Mouse (Mus musculus) gastrocnemius, postnatal 4 days (tissue): ENCODE data around the gene Mrpl30. TPM values are rescaled to one million over a fixed set of nuclear protein-coding genes. Genes with fewer than 3 reads are reported as not detected.

Source experiments
- DNase-seq, 2 experiments: peaks; one replicate each; pipeline ENCODE4 v3.0.0; 2021 to 2022; ENCODE audit warnings: low spot score in 2 of 2, mixed read lengths in 2 of 2
- long read RNA-seq, 2 experiments: library from polyadenylated mRNA; stranded (forward); transcript quantifications; one replicate each; pipeline ENCODE4 v2.0.0; 2021
- total RNA-seq, 2 experiments: library from RNA; stranded (reverse); gene quantifications; 2 replicates each; pipeline ENCODE4 v1.2.3; 2021

Mrpl30 gene
- total RNA-seq, result 100 to 1,000 TPM; 233 to 247 TPM
- long read RNA-seq, experiment 1, transcript Mrpl30-205 (5 exons, 662 nt), result minor isoform, 8 of 125 reads
- long read RNA-seq, experiment 1, transcript Mrpl30-201 (6 exons, 969 nt), result major isoform, 48 of 125 reads
- long read RNA-seq, experiment 1, partial matches to known transcripts, result 0 of 125 reads
- long read RNA-seq, experiment 1, other reads (novel, unspliced or antisense), result 65 of 125 reads
- long read RNA-seq, experiment 2, transcript Mrpl30-201 (6 exons, 969 nt), result major isoform, 64 of 159 reads
- long read RNA-seq, experiment 2, transcript Mrpl30-205 (5 exons, 662 nt), result minor isoform, 11 of 159 reads
- long read RNA-seq, experiment 2, partial matches to known transcripts, result 0 of 159 reads
- long read RNA-seq, experiment 2, other reads (novel, unspliced or antisense), result 77 of 159 reads

DNA sequence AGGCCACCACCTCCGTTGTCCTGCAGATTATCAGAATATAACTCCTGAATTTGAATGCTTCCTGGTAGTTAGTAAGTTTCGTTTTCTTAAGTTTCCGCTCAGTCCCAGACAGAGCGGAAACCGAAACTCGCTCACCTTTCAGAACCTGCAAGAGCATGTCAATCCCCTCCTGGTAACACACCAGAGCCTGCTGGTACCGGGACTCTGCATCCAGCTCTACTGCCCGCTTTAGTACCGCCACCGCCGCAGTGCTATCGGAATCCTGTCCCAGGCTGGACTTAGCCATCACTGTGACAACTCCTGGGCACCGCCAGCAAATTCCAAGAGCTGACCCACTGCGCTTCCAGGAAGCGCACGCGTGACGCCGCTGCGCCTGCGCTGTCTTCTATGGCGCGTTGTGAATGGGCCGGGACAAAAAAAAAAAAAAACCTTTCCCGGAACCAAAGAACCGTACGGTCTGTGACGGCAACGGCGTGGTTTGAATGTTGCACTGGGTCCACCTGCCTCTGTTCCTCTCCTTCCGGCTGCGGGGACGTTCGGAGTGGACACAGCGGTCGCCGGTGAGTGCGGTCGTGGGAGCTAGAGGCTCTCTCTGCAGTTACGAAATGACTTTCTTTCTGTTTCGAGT is at the start of gene Mrpl30, which contains the start of gene Mitd1:
Gene Mrpl30 (plus strand): TSS at position 453 of the 628 bp plus-strand sequence.
Gene Mitd1 (minus strand): TSS at position 387 of the 628 bp plus-strand sequence.
- DNase-seq, result peak; percentile 73 to 88

DNA sequence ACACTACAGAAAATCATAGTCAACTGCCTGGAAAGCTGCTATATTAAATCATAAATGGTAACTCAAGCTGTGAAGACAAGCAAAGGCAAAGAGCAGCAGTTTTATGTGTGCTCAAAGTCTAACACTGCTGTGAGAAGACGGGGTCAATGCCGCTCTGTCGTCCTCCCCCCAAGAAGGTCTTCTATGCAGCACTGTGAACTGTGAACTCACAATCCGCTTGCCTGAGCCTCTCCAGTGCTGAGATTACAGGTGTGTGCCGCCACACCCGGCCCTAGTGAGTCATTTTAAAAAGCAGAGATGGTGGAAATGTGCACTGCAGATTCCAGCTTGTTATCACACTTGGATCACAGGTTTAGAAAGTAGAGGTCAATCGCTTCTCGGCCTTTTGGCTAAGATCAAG is 43.4 kb upstream of the Mrpl30 start:
- no peak for DNase-seq

- DNase-seq, result no peak
Observed at GRCm38 (mm10) chr1:37850696-37851095, 39.6 kb upstream of the Mrpl30 start.

DNA sequence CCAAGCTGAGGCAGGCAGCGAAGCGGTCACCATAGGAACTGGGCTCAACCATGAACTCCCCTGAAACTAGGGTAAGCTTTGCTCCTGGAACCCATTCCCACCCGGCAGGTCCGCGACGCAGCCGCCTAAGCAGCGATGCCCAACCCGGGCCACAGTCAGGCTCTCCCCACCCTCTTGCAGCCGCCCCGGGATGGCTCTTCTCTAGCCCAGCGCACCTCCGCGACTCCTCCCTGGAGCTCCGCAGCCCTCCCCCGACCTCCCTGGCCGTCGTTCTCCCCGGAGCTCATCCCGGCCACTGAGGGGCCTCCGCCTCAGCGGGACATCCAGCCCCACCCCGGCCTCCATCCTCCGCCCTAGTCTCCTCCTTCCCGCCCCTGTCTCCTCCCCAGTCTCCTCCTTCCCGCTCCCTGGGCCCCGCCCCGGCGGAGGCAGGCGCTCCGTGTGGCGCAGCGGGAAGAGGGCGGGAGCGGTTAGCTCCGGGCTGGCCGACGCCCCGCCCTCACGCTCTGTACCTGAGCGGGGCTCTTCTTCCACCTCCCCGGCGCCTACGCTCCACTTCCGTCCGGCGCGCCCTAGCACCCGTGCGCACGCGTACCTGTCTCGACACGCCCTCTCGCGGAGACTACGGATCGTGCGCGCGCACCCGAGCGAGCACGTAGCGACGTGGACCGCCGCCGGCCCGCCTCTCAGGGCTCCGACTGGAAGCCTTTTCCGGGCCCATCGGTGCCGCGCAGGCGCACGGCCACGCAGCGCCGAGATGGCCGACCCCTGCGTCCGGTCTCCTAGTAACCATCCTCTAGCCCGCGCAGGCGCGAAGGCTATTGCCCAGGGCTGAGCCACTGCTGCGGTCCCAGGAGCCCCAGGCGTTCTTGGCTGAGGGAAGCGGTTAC is 25.5 kb upstream of the Mrpl30 start:
- peak; percentile 97 to 99 for DNase-seq

DNA sequence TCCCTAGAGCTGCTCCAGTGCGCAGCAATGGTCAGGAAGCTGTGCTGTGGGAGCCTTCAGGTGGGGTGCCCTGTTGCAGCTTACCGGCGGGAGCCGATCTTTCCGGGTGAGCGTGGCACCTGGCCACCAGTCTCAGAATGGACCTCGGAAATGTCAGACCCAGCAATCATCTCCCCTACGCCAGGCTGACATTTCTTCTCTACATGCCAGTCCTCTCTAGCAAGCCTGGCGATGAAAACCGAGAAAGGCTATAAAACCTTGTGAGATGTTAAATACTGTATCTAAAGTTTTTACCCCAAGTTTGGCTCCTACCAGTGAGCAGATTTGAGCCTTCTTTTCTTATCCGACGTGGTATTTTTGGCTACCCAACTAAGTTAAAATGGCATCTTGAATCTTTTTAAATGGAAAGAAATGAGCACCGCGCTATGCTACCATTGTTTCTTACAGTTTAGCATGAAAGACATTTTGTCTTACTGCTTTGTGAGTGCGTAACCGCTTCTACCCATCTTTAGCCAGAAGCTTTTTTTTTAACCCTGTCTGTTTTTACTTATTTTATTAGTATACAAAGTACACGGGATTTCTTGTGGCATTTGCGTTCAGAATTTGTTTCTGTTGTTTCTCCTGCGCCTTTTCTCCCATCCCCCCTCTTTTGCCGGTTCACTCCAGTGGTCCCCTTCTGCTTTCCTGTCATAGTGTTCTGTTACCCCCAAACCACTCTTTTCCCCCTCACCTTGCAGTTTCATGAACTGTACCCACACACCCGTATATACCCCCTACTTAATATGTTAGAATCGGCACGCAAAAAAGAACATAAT is 24.7 kb upstream of the Mrpl30 start:
- DNase-seq, result no peak

- no peak for DNase-seq
Observed at GRCm38 (mm10) chr1:37866286-37866685, 24.0 kb upstream of the Mrpl30 start, which contains the start of gene Tsga10. TSS of gene Tsga10 (minus strand) at chr1:37866429.

DNA sequence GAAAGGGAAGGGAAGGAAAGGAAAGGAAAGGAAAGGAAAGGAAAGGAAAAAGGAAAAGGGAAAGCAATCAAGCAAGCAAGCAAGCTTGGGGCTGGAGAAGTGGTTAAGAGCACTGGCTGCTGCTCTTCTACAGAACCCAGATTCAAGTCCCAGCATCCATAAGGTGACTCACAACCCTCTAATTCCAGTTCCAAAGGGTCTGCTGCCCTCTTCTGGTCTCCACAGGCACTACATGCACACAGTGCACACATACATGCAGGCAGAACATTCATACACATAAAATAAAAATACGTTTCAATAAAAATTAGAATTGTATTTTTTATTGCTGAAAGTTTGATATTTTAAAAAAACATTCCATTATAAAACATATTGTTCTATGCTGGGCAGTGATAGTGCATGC is 23.2 kb upstream of the Mrpl30 start:
- no peak for DNase-seq

DNA sequence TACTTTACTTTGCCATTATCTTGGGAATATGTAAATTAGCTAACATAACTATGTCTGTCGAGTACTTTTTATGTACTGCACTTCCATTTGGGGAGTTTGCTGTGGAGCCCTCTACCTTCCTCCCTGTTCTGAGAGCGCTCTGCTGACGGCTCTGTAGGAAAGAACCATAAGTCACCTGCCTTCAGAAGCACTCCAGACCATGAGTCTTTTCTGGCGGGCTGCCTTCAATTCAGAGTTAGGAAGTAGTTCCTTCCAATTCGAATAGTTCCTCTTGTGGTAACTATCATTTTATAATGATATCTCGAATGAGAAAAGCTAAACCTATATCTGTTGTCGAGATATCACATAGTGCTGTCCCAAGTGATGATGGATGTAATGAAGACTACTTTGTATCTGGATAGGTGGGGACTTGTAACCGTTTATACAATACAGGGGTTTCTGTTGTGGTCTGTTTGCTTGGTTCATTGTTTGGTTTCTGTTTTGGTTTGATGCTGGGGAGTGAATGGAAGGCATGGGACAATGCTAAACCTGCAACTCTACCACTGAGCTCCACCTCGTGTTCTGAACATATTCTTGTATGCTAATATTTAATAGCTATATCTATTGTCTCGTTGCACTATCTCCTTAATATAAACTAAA is 22.5 kb upstream of the Mrpl30 start:
- DNase-seq, result no peak

GRCm38 (mm10) chr1:37868640-37869039 is 21.6 kb upstream of the Mrpl30 start:
- no peak for DNase-seq

GRCm38 (mm10) chr1:37869362-37869761 is 20.9 kb upstream of the Mrpl30 start:
- no peak for DNase-seq

GRCm38 (mm10) chr1:37871704-37872103 is 18.6 kb upstream of the Mrpl30 start, which contains the start of gene Lipt1:
TSS of gene Lipt1 (plus strand) at chr1:37871738.
- no peak for DNase-seq

DNA sequence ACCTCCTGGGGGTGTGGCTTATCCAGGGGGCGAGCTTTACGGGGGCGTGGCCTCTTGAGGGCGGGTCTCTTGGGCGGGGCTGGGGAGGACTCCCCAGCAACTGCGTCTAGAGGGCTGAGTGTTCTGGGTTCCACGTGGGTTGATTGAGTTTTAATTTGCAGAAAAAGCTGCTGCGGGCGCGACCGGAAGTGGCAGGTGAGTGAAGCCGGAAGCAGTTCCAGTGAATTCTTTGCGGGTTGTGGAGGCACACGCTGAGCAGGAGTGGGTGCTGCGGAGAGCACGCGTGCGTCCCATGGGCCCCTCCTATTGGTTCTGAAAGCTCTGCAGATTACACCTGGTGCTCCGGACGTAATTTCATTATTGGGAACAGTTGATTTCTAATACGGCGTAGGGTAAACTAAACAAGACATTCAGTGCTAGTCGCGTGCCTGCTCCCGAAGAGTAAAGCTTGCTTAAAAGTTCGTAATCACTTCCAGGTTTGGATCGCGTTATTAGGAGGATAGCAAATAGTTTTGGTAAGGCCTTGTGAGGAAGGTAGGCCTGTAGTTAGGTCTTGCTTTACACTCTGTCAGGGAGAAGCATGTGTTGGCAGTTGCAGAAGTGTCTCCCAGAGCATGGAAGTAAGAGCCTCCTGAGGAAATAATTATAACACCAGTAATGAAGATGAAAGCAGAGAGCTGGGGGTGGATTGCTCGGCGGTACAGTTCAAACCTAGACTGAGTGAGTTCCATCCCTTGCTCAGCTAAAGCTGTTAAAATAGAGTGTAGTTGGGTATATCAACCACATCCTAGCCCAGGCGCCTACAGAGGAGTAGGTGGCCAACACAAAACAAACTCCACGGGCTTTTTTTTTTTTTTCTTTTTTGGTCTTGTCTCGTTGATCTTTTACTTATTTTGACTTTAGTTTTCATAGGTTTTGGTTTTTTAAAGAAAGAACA is 17.9 kb upstream of the Mrpl30 start:
- peak; percentile 58 to 76 for DNase-seq

DNA sequence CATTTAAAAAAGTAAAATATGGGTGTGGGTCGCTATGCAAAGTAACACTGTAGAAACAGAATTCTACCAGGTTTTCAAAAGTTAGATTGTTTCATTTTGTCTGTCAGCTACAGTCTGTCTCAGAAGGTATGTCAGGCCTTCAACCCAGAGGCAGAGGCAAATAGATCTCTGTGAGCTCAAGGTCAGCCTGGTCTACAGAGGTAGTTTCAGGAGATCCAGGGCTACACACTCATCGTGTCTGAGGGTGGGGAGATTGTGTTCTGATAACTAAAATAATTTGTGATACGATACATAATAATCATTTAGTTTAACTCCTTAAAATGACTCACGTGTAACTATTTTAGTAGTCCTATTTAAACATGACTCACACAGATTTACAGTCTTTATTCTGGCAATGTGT is 17.1 kb upstream of the Mrpl30 start:
- DNase-seq, result no peak

DNA sequence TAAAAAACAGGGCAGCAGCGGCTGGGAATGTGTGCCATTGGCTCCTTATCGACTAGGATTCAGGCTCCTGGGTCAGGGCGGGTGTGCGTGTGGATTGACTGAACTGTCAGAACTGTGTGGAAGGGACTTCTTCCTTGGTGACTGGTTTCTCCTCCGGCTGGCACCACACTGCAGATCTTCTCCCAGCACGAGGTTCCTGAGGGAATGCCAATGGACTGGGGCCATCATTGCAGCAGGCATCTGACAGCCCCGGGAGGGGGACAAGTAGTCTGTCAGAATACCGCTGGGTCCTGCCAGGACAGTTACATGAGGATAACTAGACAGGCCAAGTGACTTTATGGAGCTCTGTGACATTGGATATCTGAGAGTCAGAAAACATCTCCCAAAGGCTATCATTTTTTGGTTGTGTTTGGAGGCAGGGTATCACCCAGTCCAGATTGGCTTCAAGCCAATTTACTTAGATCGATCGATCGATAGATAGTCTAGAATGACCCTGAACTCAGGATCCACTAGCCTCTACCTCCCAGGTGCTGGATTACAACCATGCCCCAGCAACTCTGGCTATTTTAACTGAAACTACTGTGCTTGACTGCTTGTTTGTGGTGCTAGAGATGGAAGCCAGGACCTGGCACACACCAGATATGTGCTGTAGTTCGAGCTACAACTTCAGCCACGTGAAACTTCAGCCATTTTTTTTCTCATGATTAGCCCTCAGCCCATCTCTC is 12.4 kb upstream of the Mrpl30 start:
- DNase-seq, result no peak

DNA sequence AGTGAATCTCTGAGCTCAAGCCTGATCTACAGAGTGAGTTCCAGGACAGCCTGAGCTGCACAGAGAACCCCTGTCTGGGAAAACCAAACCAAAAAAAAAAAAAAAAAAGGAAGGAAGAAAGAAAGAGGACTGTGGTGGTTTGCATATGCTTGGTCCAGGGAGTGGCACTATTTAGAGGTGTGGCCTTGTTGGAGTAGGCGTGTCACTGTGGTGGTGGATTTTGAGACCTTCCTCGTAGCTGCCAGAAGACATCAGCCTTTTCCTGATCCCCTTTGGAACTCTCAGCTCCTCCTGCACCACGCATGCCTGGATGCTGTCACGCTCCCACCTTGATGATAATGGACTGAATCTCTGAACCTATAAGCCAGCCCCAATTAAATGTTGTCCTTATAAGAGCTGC is 6.9 kb upstream of the Mrpl30 start:
- DNase-seq, result no peak

GRCm38 (mm10) chr1:37884451-37884850 is 5.8 kb upstream of the Mrpl30 start:
- no peak for DNase-seq

GRCm38 (mm10) chr1:37889206-37889605 is 1.1 kb upstream of the Mrpl30 start:
- DNase-seq, result no peak

DNA sequence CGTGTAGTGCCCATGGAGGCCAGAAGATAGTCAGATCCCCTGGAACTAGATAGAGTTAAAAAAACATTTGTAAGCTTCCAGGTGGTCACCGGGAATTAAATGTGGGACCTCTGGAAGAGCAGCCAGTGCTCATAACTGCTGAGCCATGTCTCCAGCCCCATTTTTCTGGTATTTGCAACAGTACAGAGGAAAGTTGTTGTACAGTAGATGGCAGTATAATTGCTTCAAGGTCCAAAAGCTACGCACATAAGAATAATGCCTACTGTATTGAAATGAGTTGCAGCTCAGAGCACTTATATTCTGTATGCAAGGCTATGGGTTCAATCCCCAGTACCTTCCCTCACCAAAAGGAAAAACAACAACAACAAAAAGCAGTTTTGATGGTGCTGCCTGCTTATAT is 1.1 kb downstream of the Mrpl30 start:
- DNase-seq, result no peak
